In genomic region chr9:36822024-36822423, GRCm38 (mm10) we compare ENCODE assay signal across 12 mouse cellular contexts. TPM values are rescaled to one million over a fixed set of nuclear protein-coding genes. Genes with fewer than 3 reads are reported as not detected.
DNase-seq lines count a peak whose midpoint lies in the region; ATAC-seq and TF ChIP-seq lines count a peak whose summit lies in the region.
"Had no signal": no experiment of that assay in that cellular context is flagged by ENCODE, and none has a peak within 500 bp of the region (broad histone marks: within the 10 kb centered on the region; RNA-seq: fewer than 3 reads in every experiment).

No protein-coding gene starts in this region.

- 34% methylated on average over 2 of the region's 2 CpGs for WGBS in lung, embryonic 14.5 days
- 41% methylated on average over 2 of the region's 2 CpGs for WGBS in lung, adult 2 months
- WGBS in forebrain, embryonic 11.5 days = 10% methylated on average over 2 of the region's 2 CpGs
- WGBS in hindbrain, postnatal 0 days = 5% methylated on average over 2 of the region's 2 CpGs
- WGBS in neural tube, embryonic 13.5 days = 11% methylated on average over 2 of the region's 2 CpGs

- H3K4me1 ChIP-seq in lung, embryonic 14.5 days (ENCODE audit: insufficient read depth) = 0 out of 2 replicates have a peak, but pooled peaks cover 6% of the 10 kb centered on the region
- no peaks in the 10 kb centered on the region for H3K4me1 ChIP-seq in lung, adult 2 months (ENCODE audit: control insufficient read depth, insufficient read depth, low read length)
- peaks cover 2% of the 10 kb centered on the region; the same call in 1 of the 2 replicates for H3K4me1 ChIP-seq in forebrain, embryonic 11.5 days (replicated peaks; ENCODE audit: control insufficient read depth, insufficient read depth, low read length)
- H3K4me1 ChIP-seq in hindbrain, postnatal 0 days (ENCODE audit: insufficient read depth, low read length) = peaks cover 5% of the 10 kb centered on the region
- peaks cover 36% of the 10 kb centered on the region for H3K4me1 ChIP-seq in neural tube, embryonic 13.5 days (replicated peaks)

- no peak overlapping the region for H3K4me3 ChIP-seq in lung, embryonic 14.5 days (ENCODE audit: low read depth, low read length)
- no peak overlapping the region for H3K4me3 ChIP-seq in lung, adult 2 months (replicated peaks; ENCODE audit: extremely low read depth, low read depth, low read length)
- peak overlapping the region; percentile 26 for H3K4me3 ChIP-seq in forebrain, embryonic 11.5 days (ENCODE audit: low read depth, low read length)
- peak overlapping the region; percentile 14 for H3K4me3 ChIP-seq in hindbrain, postnatal 0 days (ENCODE audit: low read length)
- peak overlapping the region; percentile 36 for H3K4me3 ChIP-seq in neural tube, embryonic 13.5 days
- H3K4me3 ChIP-seq: lung, embryonic 15.5 days had no signal

- peak; percentile 14 for DNase-seq in lung, embryonic 14.5 days
- no peak for DNase-seq in lung, adult 2 months
- DNase-seq in forebrain, embryonic 11.5 days (ENCODE audit: low spot score) = no peak
- no peak for DNase-seq in hindbrain, postnatal 0 days (ENCODE audit: low spot score)
- no peak for DNase-seq in cerebellum, postnatal 10 days
- no peak for DNase-seq in adrenal gland, postnatal 10 days
- DNase-seq in Muller cell, postnatal 12 days (ENCODE audit: inconsistent ontology term) = no peak
- DNase-seq: kidney, adult 8-10 months; thymus, postnatal 36 days had no signal

- peak overlapping the region; percentile 44 for H3K4me2 ChIP-seq in lung, embryonic 14.5 days
- H3K4me2 ChIP-seq in forebrain, embryonic 11.5 days (ENCODE audit: low read depth, low read length, severe bottlenecking) = peak overlapping the region; percentile 59
- peak overlapping the region; percentile 57 for H3K4me2 ChIP-seq in hindbrain, postnatal 0 days (ENCODE audit: low read depth, low read length)
- H3K4me2 ChIP-seq in neural tube, embryonic 13.5 days = peak overlapping the region; percentile 57

- ATAC-seq in lung, embryonic 14.5 days (ENCODE audit: insufficient read depth) = peak; percentile 51; the same call in 1 of the 2 replicates
- peak; percentile 56 for ATAC-seq in forebrain, embryonic 11.5 days (replicated peaks; ENCODE audit: low FRiP score)
- ATAC-seq in hindbrain, postnatal 0 days = no peak; the same call in none of the 2 replicates
- peak; percentile 60 for ATAC-seq in neural tube, embryonic 13.5 days (ENCODE audit: low read depth)
- ATAC-seq: activated CD4-positive, CD25-positive, alpha-beta regulatory T cell, adult 4 months had no signal

- no peak for TF ChIP-seq CTCF in lung, embryonic 14.5 days (IDR thresholded peaks at IDR 0.05; ENCODE audit: low read depth)
- no peak for TF ChIP-seq CTCF in lung, adult 2 months (IDR thresholded peaks at IDR 0.05; ENCODE audit: insufficient read depth, low read length)
- no peak for TF ChIP-seq CTCF in hindbrain, postnatal 0 days (IDR thresholded peaks at IDR 0.05; ENCODE audit: low read depth)

- no peaks in the 10 kb centered on the region for H3K36me3 ChIP-seq in lung, embryonic 14.5 days (ENCODE audit: insufficient read depth)
- no peaks in the 10 kb centered on the region for H3K36me3 ChIP-seq in forebrain, embryonic 11.5 days (ENCODE audit: control insufficient read depth, insufficient read depth, low read length)
- no peaks in the 10 kb centered on the region for H3K36me3 ChIP-seq in hindbrain, postnatal 0 days (ENCODE audit: insufficient read depth, low read length)
- no peaks in the 10 kb centered on the region for H3K36me3 ChIP-seq in neural tube, embryonic 13.5 days
- H3K36me3 ChIP-seq: lung, embryonic 15.5 days had no signal

- H3K9ac ChIP-seq in lung, embryonic 14.5 days = no peak overlapping the region
- H3K9ac ChIP-seq in forebrain, embryonic 11.5 days (ENCODE audit: low read length) = peak overlapping the region; percentile 63
- peak overlapping the region; percentile 14; the same call in 1 of the 2 replicates for H3K9ac ChIP-seq in hindbrain, postnatal 0 days (replicated peaks; ENCODE audit: low read length)
- H3K9ac ChIP-seq in neural tube, embryonic 13.5 days = peak overlapping the region; percentile 68
- H3K9ac ChIP-seq: lung, embryonic 15.5 days had no signal

- no peak overlapping the region for H3K27ac ChIP-seq in lung, embryonic 14.5 days (ENCODE audit: low read depth)
- peak overlapping the region; percentile 99 for H3K27ac ChIP-seq in forebrain, embryonic 11.5 days (ENCODE audit: low read depth, low read length)
- H3K27ac ChIP-seq in hindbrain, postnatal 0 days = peak overlapping the region; percentile 92
- peak overlapping the region; percentile 98 for H3K27ac ChIP-seq in neural tube, embryonic 13.5 days (replicated peaks)
- H3K27ac ChIP-seq: lung, embryonic 15.5 days had no signal

- no peak for TF ChIP-seq POLR2A in lung, adult 2 months (IDR thresholded peaks at IDR 0.05; ENCODE audit: borderline replicate concordance, extremely low read depth, low read depth, low read length)

- H3K27me3 ChIP-seq in lung, embryonic 14.5 days (ENCODE audit: insufficient read depth, low read length) = no peaks in the 10 kb centered on the region
- H3K27me3 ChIP-seq in forebrain, embryonic 11.5 days (ENCODE audit: control insufficient read depth, insufficient read depth, low read length) = no peaks in the 10 kb centered on the region
- no peaks in the 10 kb centered on the region for H3K27me3 ChIP-seq in hindbrain, postnatal 0 days (ENCODE audit: insufficient read depth, low read length)
- H3K27me3 ChIP-seq in neural tube, embryonic 13.5 days = no peaks in the 10 kb centered on the region
- H3K27me3 ChIP-seq: lung, embryonic 15.5 days had no signal

- no peaks in the 10 kb centered on the region for H3K9me3 ChIP-seq in lung, embryonic 14.5 days (ENCODE audit: low read depth, low read length)
- no peaks in the 10 kb centered on the region for H3K9me3 ChIP-seq in forebrain, embryonic 11.5 days (ENCODE audit: control insufficient read depth, low read length)
- H3K9me3 ChIP-seq in hindbrain, postnatal 0 days (ENCODE audit: low read length) = no peaks in the 10 kb centered on the region
- H3K9me3 ChIP-seq in neural tube, embryonic 13.5 days = no peaks in the 10 kb centered on the region
- H3K9me3 ChIP-seq: lung, embryonic 15.5 days had no signal

RNA-seq across cellular contexts. Expression of gene Fez1, which starts 0.4 kb away (rescaled TPM):
- polyA plus RNA-seq in lung, embryonic 14.5 days (2014; fragmentation: Nextera tagmentation; extraction: Ambion mirVana) = 3.3 and 3.4 TPM in 2 replicates
- 0.96 and 1.3 TPM in 2 replicates for polyA plus RNA-seq in lung, adult 2 months (2012; rRNA removed)
- 341 and 350 TPM in 2 replicates for polyA plus RNA-seq in forebrain, embryonic 11.5 days (2014; fragmentation: Nextera tagmentation; extraction: Ambion mirVana)
- total RNA-seq in hindbrain, postnatal 0 days (2014; rRNA removed) = 237 and 300 TPM in 2 replicates
- 464 and 483 TPM in 2 replicates for polyA plus RNA-seq in hindbrain, postnatal 0 days (2015; fragmentation: Nextera tagmentation; extraction: Ambion mirVana)
- polyA plus RNA-seq in neural tube, embryonic 13.5 days (2015; fragmentation: Nextera tagmentation; extraction: Ambion mirVana) = 613 and 615 TPM in 2 replicates
- total RNA-seq in adrenal gland, postnatal 10 days (2021) = 1 to 10 TPM; 7.6 to 9.3 TPM
- polyA plus RNA-seq: activated CD4-positive, CD25-positive, alpha-beta regulatory T cell, adult 4 months had no signal

RNA-seq across cellular contexts. Expression of gene Ei24, which starts 24.8 kb away (rescaled TPM):
- polyA plus RNA-seq in lung, embryonic 14.5 days (2014; fragmentation: Nextera tagmentation; extraction: Ambion mirVana) = 56.0 and 60.3 TPM in 2 replicates
- 56.4 and 88.9 TPM in 2 replicates for polyA plus RNA-seq in lung, adult 2 months (2012; rRNA removed)
- polyA plus RNA-seq in forebrain, embryonic 11.5 days (2014; fragmentation: Nextera tagmentation; extraction: Ambion mirVana) = 89.8 and 95.9 TPM in 2 replicates
- 85.0 and 93.2 TPM in 2 replicates for total RNA-seq in hindbrain, postnatal 0 days (2014; rRNA removed)
- polyA plus RNA-seq in hindbrain, postnatal 0 days (2015; fragmentation: Nextera tagmentation; extraction: Ambion mirVana) = 105 and 107 TPM in 2 replicates
- 126 and 127 TPM in 2 replicates for polyA plus RNA-seq in neural tube, embryonic 13.5 days (2015; fragmentation: Nextera tagmentation; extraction: Ambion mirVana)
- total RNA-seq in adrenal gland, postnatal 10 days (2021) = 100 to 1,000 TPM; 153 to 177 TPM

RNA-seq across cellular contexts. Expression of gene Stt3a, which starts 54.5 kb away (rescaled TPM):
- 243 and 260 TPM in 2 replicates for polyA plus RNA-seq in lung, embryonic 14.5 days (2014; fragmentation: Nextera tagmentation; extraction: Ambion mirVana)
- 161 and 254 TPM in 2 replicates for polyA plus RNA-seq in lung, adult 2 months (2012; rRNA removed)
- polyA plus RNA-seq in forebrain, embryonic 11.5 days (2014; fragmentation: Nextera tagmentation; extraction: Ambion mirVana) = 158 and 163 TPM in 2 replicates
- 67.4 and 80.1 TPM in 2 replicates for total RNA-seq in hindbrain, postnatal 0 days (2014; rRNA removed)
- 74.1 and 81.1 TPM in 2 replicates for polyA plus RNA-seq in hindbrain, postnatal 0 days (2015; fragmentation: Nextera tagmentation; extraction: Ambion mirVana)
- polyA plus RNA-seq in neural tube, embryonic 13.5 days (2015; fragmentation: Nextera tagmentation; extraction: Ambion mirVana) = 97.2 and 119 TPM in 2 replicates
- total RNA-seq in adrenal gland, postnatal 10 days (2021) = 100 to 1,000 TPM; 222 to 235 TPM

Comparison
In these comparisons a context has a peak if more than half of its experiments do, and no peak if none do; other contexts are left out.
1. H3K4me3 ChIP-seq: peak in forebrain, embryonic 11.5 days (single experiment), hindbrain, postnatal 0 days (single experiment) and neural tube, embryonic 13.5 days (single experiment); none in lung, embryonic 14.5 days (single experiment) and lung, adult 2 months (single experiment).
2. RNA of gene Fez1, which starts 0.4 kb away (polyA plus RNA-seq): 613 to 615 TPM in neural tube, embryonic 13.5 days, 464 to 483 TPM in hindbrain, postnatal 0 days and 341 to 350 TPM in forebrain, embryonic 11.5 days; 3.3 to 3.4 TPM in lung, embryonic 14.5 days and 0.96 to 1.3 TPM in lung, adult 2 months; every median in the first group is over 10 times any median in the second.
3. Peak in every context shown above with its lines, with median percentiles within 50 percentile points of each other: H3K4me2 ChIP-seq.